Mouse (Mus musculus): ENCODE data around the gene Copb1.

Copb1 gene

GRCm38 (mm10) chr7:114253885-114254833 lies at the start of gene Copb1:
Copb1 (minus strand) TSS chr7:114254711.
- DNase-seq (ENCODE audit: low spot score in 2 of 2), result peak; percentile 87 to 91

GRCm38 (mm10) chr7:114301293-114301782 lies 46.8 kb upstream of the Copb1 start:
- DNase-seq (ENCODE audit: low spot score in 2 of 2), result no peak

- DNase-seq (ENCODE audit: low spot score in 2 of 2), result no peak
These were observed 46.3 kb upstream of the Copb1 start for GRCm38 (mm10) chr7:114300782-114301181.

- no peak for DNase-seq (ENCODE audit: low spot score in 2 of 2)
These were observed 44.7 kb upstream of the Copb1 start for GRCm38 (mm10) chr7:114299247-114299646.

GRCm38 (mm10) chr7:114294698-114295097 lies 40.2 kb upstream of the Copb1 start:
- peak in 1 of 2 experiments; percentile 35 for DNase-seq (ENCODE audit: low spot score in 2 of 2)

- DNase-seq (ENCODE audit: low spot score in 2 of 2), result no peak
These were observed 39.4 kb upstream of the Copb1 start for GRCm38 (mm10) chr7:114293903-114294302.

GRCm38 (mm10) chr7:114292501-114292971 lies 38.0 kb upstream of the Copb1 start:
- DNase-seq (ENCODE audit: low spot score in 2 of 2), result no peak

GRCm38 (mm10) chr7:114291461-114292335 lies 37.2 kb upstream of the Copb1 start:
- peak in 1 of 2 experiments; percentile 31 for DNase-seq (ENCODE audit: low spot score in 2 of 2)

GRCm38 (mm10) chr7:114290078-114290506 lies 35.6 kb upstream of the Copb1 start:
- no peak for DNase-seq (ENCODE audit: low spot score in 2 of 2)

GRCm38 (mm10) chr7:114284296-114284910 lies 29.9 kb upstream of the Copb1 start:
- DNase-seq (ENCODE audit: low spot score in 2 of 2), result no peak

- no peak for DNase-seq (ENCODE audit: low spot score in 2 of 2)
These were observed 28.5 kb upstream of the Copb1 start for GRCm38 (mm10) chr7:114283006-114283405.

- peak; percentile 58 to 80 for DNase-seq (ENCODE audit: low spot score in 2 of 2)
These were observed 27.2 kb upstream of the Copb1 start for GRCm38 (mm10) chr7:114281671-114282070.

- peak; percentile 91 to 94 for DNase-seq (ENCODE audit: low spot score in 2 of 2)
These were observed 21.7 kb upstream of the Copb1 start, which contains the start of gene Psma1 for GRCm38 (mm10) chr7:114276005-114276752. Psma1 (minus strand) TSS chr7:114276118.

GRCm38 (mm10) chr7:114275372-114276004 lies 21.0 kb upstream of the Copb1 start:
- DNase-seq (ENCODE audit: low spot score in 2 of 2), result no peak

GRCm38 (mm10) chr7:114268446-114268845 lies 13.9 kb upstream of the Copb1 start:
- no peak for DNase-seq (ENCODE audit: low spot score in 2 of 2)

- no peak for DNase-seq (ENCODE audit: low spot score in 2 of 2)
These were observed 2.8 kb downstream of the Copb1 start for GRCm38 (mm10) chr7:114251684-114252083.

GRCm38 (mm10) chr7:114233980-114234379 lies 20.5 kb downstream of the Copb1 start:
- DNase-seq (ENCODE audit: low spot score in 2 of 2), result no peak

- DNase-seq (ENCODE audit: low spot score in 2 of 2), result no peak
These were observed 21.5 kb downstream of the Copb1 start for GRCm38 (mm10) chr7:114232982-114233381.

GRCm38 (mm10) chr7:114231857-114232256 lies 22.7 kb downstream of the Copb1 start:
- no peak for DNase-seq (ENCODE audit: low spot score in 2 of 2)

- no peak for DNase-seq (ENCODE audit: low spot score in 2 of 2)
These were observed 28.0 kb downstream of the Copb1 start for GRCm38 (mm10) chr7:114226521-114226920.

Data from thymus, postnatal 10 days (tissue).